Mouse (Mus musculus) urinary bladder, postnatal 36 days (tissue): Measurements from ENCODE around the gene Tor1aip2.

Experiments used
- DNase-seq, 2 experiments: peaks; one replicate each; pipeline ENCODE4 v3.0.0; 2022; ENCODE audit warnings: low spot score in 2 of 2, mixed read lengths in 1 of 2

Gene Tor1aip2

DNA sequence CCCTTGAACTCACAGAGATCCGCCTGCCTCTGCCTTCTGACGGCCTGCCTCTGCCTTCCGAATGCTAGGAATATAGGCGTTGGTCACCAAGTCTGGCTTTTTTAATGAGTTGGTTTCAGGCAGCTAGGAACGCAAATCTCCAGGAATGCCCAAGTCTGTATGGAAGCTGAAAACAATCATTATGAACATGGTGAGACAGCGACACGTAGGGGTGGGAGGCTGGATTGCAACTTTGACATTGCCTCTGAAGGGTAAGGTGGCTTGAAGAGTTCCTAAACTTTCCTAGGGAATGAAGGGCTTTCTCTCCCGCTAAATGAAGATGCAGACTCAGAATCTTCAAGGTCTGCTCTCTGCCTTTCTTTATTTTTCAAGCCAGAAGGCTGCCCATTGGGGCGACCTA is 75.9 kb downstream of the Tor1aip2 start:
- no peak for DNase-seq

DNA sequence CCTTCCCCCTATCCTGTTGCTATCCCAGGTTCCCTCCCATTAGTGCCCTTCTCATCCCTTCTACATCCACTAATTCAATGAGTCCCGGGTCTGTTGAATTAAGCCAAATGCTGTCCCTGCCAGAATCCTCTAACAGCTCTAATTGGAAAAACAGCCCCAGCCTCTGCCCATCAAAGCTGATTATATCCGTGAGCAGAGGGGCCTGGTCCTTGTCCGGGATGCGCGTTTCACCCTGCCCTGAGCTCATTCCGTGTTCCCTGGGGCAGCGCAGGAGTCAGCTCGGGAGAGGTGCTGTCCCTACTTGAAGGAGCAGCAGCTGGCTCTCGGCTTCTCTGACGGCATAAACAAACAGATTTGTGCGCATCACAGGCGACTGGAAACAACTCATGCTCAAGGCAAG is 76.5 kb downstream of the Tor1aip2 start:
- DNase-seq: no peak

DNA sequence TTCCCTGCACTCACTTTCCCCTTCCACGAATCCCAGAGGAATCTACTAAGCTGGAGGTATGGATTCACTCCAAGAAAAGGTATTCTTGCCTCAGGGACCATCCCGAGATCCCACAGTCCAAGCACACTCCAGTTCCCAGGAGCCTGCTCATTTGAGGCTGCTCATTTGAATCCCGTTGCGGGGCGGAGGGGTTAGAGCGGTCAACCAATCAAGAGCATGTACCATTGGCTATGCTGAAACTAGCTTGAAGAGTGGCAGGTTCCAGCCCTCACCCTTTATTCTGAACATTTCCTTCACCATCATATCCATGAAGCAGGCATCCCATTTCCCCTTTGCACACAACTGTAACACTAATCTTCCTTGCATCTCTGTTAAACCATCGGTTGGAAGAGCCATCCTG is 76.9 kb downstream of the Tor1aip2 start:
- DNase-seq: no peak

DNA sequence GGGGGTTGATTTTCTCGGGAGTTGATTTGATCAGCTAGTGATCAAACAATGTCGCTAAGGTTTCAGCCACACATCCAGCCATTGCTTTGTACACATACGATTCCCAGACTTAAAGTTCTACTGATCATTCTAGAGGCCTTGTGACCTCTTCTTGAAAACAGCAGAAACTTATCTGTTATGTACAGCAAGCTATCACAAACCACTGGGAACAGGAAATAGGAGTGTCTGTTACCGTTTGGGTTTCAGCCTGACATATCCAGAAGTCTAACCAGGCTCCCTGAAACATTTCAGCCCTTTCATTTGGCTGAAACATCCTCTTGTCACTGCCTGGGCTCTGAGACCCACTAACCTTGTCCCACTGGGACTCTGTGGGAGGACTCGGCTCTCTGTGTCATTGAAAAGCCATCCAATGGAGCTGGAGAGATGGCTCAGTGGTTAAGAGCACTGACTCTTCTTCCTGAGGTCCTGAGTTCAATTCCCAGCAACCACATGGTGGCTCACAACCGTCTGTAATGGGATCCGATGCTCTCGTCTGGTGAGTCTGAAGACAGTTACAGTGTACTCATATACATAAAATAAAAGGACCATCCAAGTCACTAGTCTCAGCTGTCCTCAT is 78.8 kb downstream of the Tor1aip2 start:
- DNase-seq: no peak

DNA sequence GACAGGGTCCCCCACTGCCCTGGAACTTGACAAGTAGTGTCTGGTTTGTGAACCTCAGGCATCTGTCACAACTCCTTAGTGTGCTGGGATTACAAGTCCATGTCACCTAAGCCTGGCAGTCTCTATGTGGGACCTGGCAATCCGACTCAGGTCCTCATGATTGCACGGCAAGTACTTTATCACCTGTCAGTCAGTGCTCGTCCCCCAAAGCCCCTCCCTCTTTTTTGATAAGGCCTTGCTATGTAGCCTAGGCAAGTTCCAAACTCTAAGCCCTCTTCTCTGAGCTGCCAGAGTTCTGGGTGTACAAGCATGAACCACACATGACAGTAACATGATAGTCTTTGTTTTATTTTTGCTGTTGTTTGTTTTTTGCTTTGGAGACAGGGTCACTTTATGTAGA is 81.6 kb downstream of the Tor1aip2 start:
- no peak for DNase-seq
